ENCODE assay signal across 9 mouse cellular contexts in genomic region chr10:9650050-9650825, GRCm38 (mm10). TPM values are rescaled to one million over a fixed set of nuclear protein-coding genes. Genes with fewer than 3 reads are reported as not detected.
DNase-seq lines count a peak whose midpoint lies in the region; ATAC-seq lines count a peak whose summit lies in the region.
"Had no signal": no experiment of that assay in that cellular context is flagged by ENCODE, and none has a peak within 500 bp of the region (broad histone marks: within the 10 kb centered on the region; RNA-seq: fewer than 3 reads in every experiment).

No protein-coding gene starts in this region.

- DNase-seq in kidney, postnatal 25 days: peak; percentile 26 to 48
- no peak for DNase-seq in kidney, adult 18-20 months
- DNase-seq in MN1 (ENCODE audit: low spot score) (peak; percentile 64), adipocyte (ENCODE audit: low spot score) (no peak)
- peak; percentile 25 to 56 for DNase-seq in frontal cortex, postnatal 36 days (ENCODE audit: low spot score in 2 of 2)
- no peak for DNase-seq in urinary bladder, postnatal 10 days (ENCODE audit: low spot score)
- no peak for DNase-seq in adrenal gland, postnatal 25 days
- DNase-seq: thymus, postnatal 36 days had no signal

- ATAC-seq in common myeloid progenitor, adult 5-6 weeks (replicated peaks; ENCODE audit: low read depth, poor library complexity, severe bottlenecking): peak; percentile 83

RNA-seq across cellular contexts. Expression of gene Samd5, which starts 24.8 kb away (rescaled TPM):
- total RNA-seq in common myeloid progenitor, adult 5-6 weeks (2017): 0.09 TPM in 1 of 2 replicates, not detected in the other
- 6.7 and 8.7 TPM in 2 replicates for total RNA-seq in adrenal gland, postnatal 25 days (2021)

Comparison
In these comparisons a context has a peak if more than half of its experiments do, and no peak if none do; other contexts are left out.
1. DNase-seq: peak in kidney, postnatal 25 days (2 of 2), MN1 (single experiment) and frontal cortex, postnatal 36 days (2 of 2); none in kidney, adult 18-20 months (single experiment), adipocyte (single experiment), urinary bladder, postnatal 10 days (single experiment) and adrenal gland, postnatal 25 days (single experiment).